Mouse (Mus musculus) intestine, embryonic 15.5 days (tissue): ENCODE measurements around the gene Scube3. TPM values are rescaled to one million over a fixed set of nuclear protein-coding genes. Genes with fewer than 3 reads are reported as not detected.

Experiments
- ATAC-seq: fragments of 200-750 bp; cut with Nextera tagmentation; 2 replicates; pipeline ENCODE4 v1.8.0; 2017; ENCODE audit warnings: moderate TSS enrichment, moderate library complexity
- H3K27ac ChIP-seq: fragments of 300-500 bp; sonication (generic); 2 replicates; pipeline ENCODE4 v1.5.1; 2015; ENCODE audit warnings: mild to moderate bottlenecking, inconsistent platforms
- H3K27me3 ChIP-seq: fragments of 300-500 bp; sonication (generic); replicated peaks from 2 replicates; pipeline ENCODE4 v1.6.1; 2015; ENCODE audit warnings: inconsistent platforms
- H3K36me3 ChIP-seq: fragments of 300-500 bp; sonication (generic); 2 replicates; pipeline ENCODE4 v1.6.1; 2015; ENCODE audit warnings: inconsistent platforms
- H3K4me1 ChIP-seq: fragments of 300-500 bp; sonication (generic); replicated peaks from 2 replicates; pipeline ENCODE4 v1.6.1; 2015; ENCODE audit warnings: inconsistent platforms
- H3K4me2 ChIP-seq: fragments of 300-500 bp; sonication (generic); replicated peaks from 2 replicates; pipeline ENCODE4 v1.6.1; 2015; ENCODE audit warnings: mild to moderate bottlenecking, inconsistent platforms
- H3K4me3 ChIP-seq: fragments of 300-500 bp; sonication (generic); replicated peaks from 2 replicates; pipeline ENCODE4 v1.5.1; 2015; ENCODE audit warnings: inconsistent platforms
- H3K9ac ChIP-seq: fragments of 300-500 bp; sonication (generic); 2 replicates; pipeline ENCODE4 v1.6.1; 2015; ENCODE audit warnings: inconsistent platforms
- H3K9me3 ChIP-seq: fragments of 300-500 bp; sonication (generic); 2 replicates; pipeline ENCODE4 v1.6.1; 2016; ENCODE audit warnings: inconsistent platforms
- WGBS: fragments of 180-500 bp; shearing (Covaris S2); methylation state at CpG from one replicate; pipeline ENCODE4 v1.1.7; 2015; 5-methylcytosine and 5-hydroxymethylcytosine counted together
- polyA plus RNA-seq: library from polyadenylated mRNA; unstranded; fragments of >200 nt; fragmentation: Nextera tagmentation; extraction: Ambion mirVana; gene quantifications from 2 replicates; pipeline ENCODE4 v1.2.1, GENCODE M21; 2015

Scube3 gene
- polyA plus RNA-seq, 1 experiment from 2014 or later: 2.5 TPM

- Histone ChIP-seq H3K27ac (no peak overlapping the region), H3K9ac (no peak overlapping the region), H3K4me2 (no peak overlapping the region), H3K4me1 (no peaks in the 10 kb centered on the region), H3K4me3 (no peak overlapping the region), H3K9me3 (no peaks in the 10 kb centered on the region), H3K36me3 (0 out of 2 replicates have a peak, but pooled peaks cover 18% of the 10 kb centered on the region), H3K27me3 (no peaks in the 10 kb centered on the region)
- ATAC-seq: no peak
- WGBS: 88% methylated on average over 5 of the region's 5 CpGs
These were observed 46.4 kb downstream of the Scube3 start for GRCm38 (mm10) chr17:28188313-28188712.

- Histone ChIP-seq H3K4me3 (no peak overlapping the region), H3K4me1 (no peaks in the 10 kb centered on the region), H3K36me3 (peaks cover 32% of the 10 kb centered on the region), H3K4me2 (no peak overlapping the region), H3K27ac (no peak overlapping the region), H3K27me3 (no peaks in the 10 kb centered on the region), H3K9ac (no peak overlapping the region), H3K9me3 (no peaks in the 10 kb centered on the region)
- no peak for ATAC-seq
- 62% methylated on average over 1 of the region's 1 CpGs for WGBS
These were observed 50.8 kb downstream of the Scube3 start for GRCm38 (mm10) chr17:28192754-28193153.

- Histone ChIP-seq H3K4me2 (no peak overlapping the region), H3K9me3 (no peaks in the 10 kb centered on the region), H3K9ac (no peak overlapping the region), H3K4me1 (no peaks in the 10 kb centered on the region), H3K27ac (no peak overlapping the region), H3K36me3 (peaks cover 32% of the 10 kb centered on the region), H3K27me3 (no peaks in the 10 kb centered on the region), H3K4me3 (no peak overlapping the region)
- WGBS: 81% methylated on average over 3 of the region's 3 CpGs
- no peak for ATAC-seq
These were observed 51.6 kb downstream of the Scube3 start for GRCm38 (mm10) chr17:28193559-28193958.

GRCm38 (mm10) chr17:28195033-28195432 lies 53.1 kb downstream of the Scube3 start:
- Histone ChIP-seq H3K9me3 (no peaks in the 10 kb centered on the region), H3K4me2 (no peak overlapping the region), H3K9ac (no peak overlapping the region), H3K4me1 (no peaks in the 10 kb centered on the region), H3K4me3 (no peak overlapping the region), H3K36me3 (peaks cover 33% of the 10 kb centered on the region), H3K27me3 (no peaks in the 10 kb centered on the region), H3K27ac (no peak overlapping the region)
- ATAC-seq: no peak
- WGBS: 93% methylated on average over 10 of the region's 10 CpGs

GRCm38 (mm10) chr17:28197646-28198045 lies 55.7 kb downstream of the Scube3 start:
- no peaks in the 10 kb centered on the region for H3K4me1 ChIP-seq
- H3K4me2 ChIP-seq: no peak overlapping the region
- H3K27ac ChIP-seq: no peak overlapping the region
- no peaks in the 10 kb centered on the region for H3K27me3 ChIP-seq
- H3K4me3 ChIP-seq: no peak overlapping the region
- H3K36me3 ChIP-seq: peaks cover 34% of the 10 kb centered on the region
- 67% methylated on average over 18 of the region's 18 CpGs for WGBS
- no peaks in the 10 kb centered on the region for H3K9me3 ChIP-seq
- no peak for ATAC-seq
- no peak overlapping the region for H3K9ac ChIP-seq

- Histone ChIP-seq H3K9me3 (no peaks in the 10 kb centered on the region), H3K27ac (no peak overlapping the region), H3K27me3 (no peaks in the 10 kb centered on the region), H3K4me2 (no peak overlapping the region), H3K36me3 (peaks cover 22% of the 10 kb centered on the region), H3K9ac (no peak overlapping the region; the same call in 1 of the 2 replicates), H3K4me3 (no peak overlapping the region), H3K4me1 (no peaks in the 10 kb centered on the region)
- WGBS: 84% methylated on average over 14 of the region's 14 CpGs
- ATAC-seq: no peak
These were observed 60.0 kb downstream of the Scube3 start for GRCm38 (mm10) chr17:28201982-28202381.

GRCm38 (mm10) chr17:28204052-28204720 lies 62.2 kb downstream of the Scube3 start:
- Histone ChIP-seq H3K9me3 (no peaks in the 10 kb centered on the region), H3K9ac (no peak overlapping the region), H3K4me1 (peaks cover 11% of the 10 kb centered on the region), H3K4me2 (no peak overlapping the region), H3K27me3 (no peaks in the 10 kb centered on the region), H3K4me3 (no peak overlapping the region), H3K27ac (no peak overlapping the region), H3K36me3 (peaks cover 22% of the 10 kb centered on the region)
- 0 out of 2 replicates have a peak, but pooled peaks have one; percentile 27 for ATAC-seq
- 42% methylated on average over 14 of the region's 14 CpGs for WGBS

GRCm38 (mm10) chr17:28205443-28205842 lies 63.5 kb downstream of the Scube3 start:
- peaks cover 11% of the 10 kb centered on the region for H3K4me1 ChIP-seq
- no peaks in the 10 kb centered on the region for H3K27me3 ChIP-seq
- no peak overlapping the region for H3K27ac ChIP-seq
- ATAC-seq: no peak
- H3K4me2 ChIP-seq: no peak overlapping the region
- peaks cover 19% of the 10 kb centered on the region for H3K36me3 ChIP-seq
- H3K9ac ChIP-seq: no peak overlapping the region
- 89% methylated on average over 8 of the region's 8 CpGs for WGBS
- H3K9me3 ChIP-seq: no peaks in the 10 kb centered on the region
- H3K4me3 ChIP-seq: no peak overlapping the region

GRCm38 (mm10) chr17:28207092-28207491 lies 65.2 kb downstream of the Scube3 start:
- Histone ChIP-seq H3K36me3 (peaks cover 8% of the 10 kb centered on the region), H3K4me3 (no peak overlapping the region), H3K9me3 (no peaks in the 10 kb centered on the region), H3K27ac (peak overlapping the region; percentile 80), H3K9ac (peak overlapping the region; percentile 31), H3K27me3 (no peaks in the 10 kb centered on the region), H3K4me1 (peaks cover 14% of the 10 kb centered on the region), H3K4me2 (peak overlapping the region; percentile 62)
- WGBS: 71% methylated on average over 8 of the region's 8 CpGs
- no peak for ATAC-seq

- H3K9me3 ChIP-seq: no peaks in the 10 kb centered on the region
- H3K9ac ChIP-seq: peak within 1 kb of the TSS; percentile 44
- peaks cover 5% of the 10 kb centered on the region; the same call in 1 of the 2 replicates for H3K36me3 ChIP-seq
- ATAC-seq: peak; percentile 93
- peak within 1 kb of the TSS; percentile 80 for H3K27ac ChIP-seq
- H3K4me2 ChIP-seq: peak within 1 kb of the TSS; percentile 62
- peak within 1 kb of the TSS; percentile 30 for H3K4me3 ChIP-seq
- no peaks in the 10 kb centered on the region for H3K27me3 ChIP-seq
- 22% methylated on average over 26 of the region's 26 CpGs for WGBS
- peaks cover 16% of the 10 kb centered on the region for H3K4me1 ChIP-seq
These were observed 65.8 kb downstream of the Scube3 start, which contains the start of gene Def6 for GRCm38 (mm10) chr17:28207591-28208313. TSS of gene Def6 (plus strand) at chr17:28207778.

GRCm38 (mm10) chr17:28208314-28208612 lies 66.3 kb downstream of the Scube3 start:
- 85% methylated on average over 8 of the region's 8 CpGs for WGBS
- Histone ChIP-seq H3K4me3 (peak overlapping the region; percentile 30), H3K27me3 (no peaks in the 10 kb centered on the region), H3K4me1 (peaks cover 16% of the 10 kb centered on the region), H3K9ac (0 out of 2 replicates have a peak overlapping the region, but pooled peaks have one; percentile 0), H3K36me3 (0 out of 2 replicates have a peak, but pooled peaks cover under 1% of the 10 kb centered on the region), H3K9me3 (no peaks in the 10 kb centered on the region), H3K4me2 (peak overlapping the region; percentile 62), H3K27ac (no peak overlapping the region)
- ATAC-seq: no peak

GRCm38 (mm10) chr17:28209457-28210110 lies 67.6 kb downstream of the Scube3 start:
- 49% methylated on average over 4 of the region's 4 CpGs for WGBS
- H3K27me3 ChIP-seq: no peaks in the 10 kb centered on the region
- ATAC-seq: no peak
- no peaks in the 10 kb centered on the region for H3K36me3 ChIP-seq
- H3K27ac ChIP-seq: no peak overlapping the region
- no peak overlapping the region for H3K9ac ChIP-seq
- no peak overlapping the region for H3K4me2 ChIP-seq
- no peaks in the 10 kb centered on the region for H3K9me3 ChIP-seq
- peaks cover 16% of the 10 kb centered on the region for H3K4me1 ChIP-seq
- no peak overlapping the region for H3K4me3 ChIP-seq
